Mouse (Mus musculus) testis, adult 2 months (tissue): ENCODE data around the gene Optn. TPM values are rescaled to one million over a fixed set of nuclear protein-coding genes. Genes with fewer than 3 reads are reported as not detected.

Source experiments
- H3K27ac ChIP-seq: fragments of 200-500 bp; 2 replicates; pipeline ENCODE4 v1.5.1; 2012; ENCODE audit warnings: low read depth, low read length; ENCODE audit not compliant: control insufficient read depth, insufficient read depth
- H3K27me3 ChIP-seq: fragments of 200-500 bp; 2 replicates; pipeline ENCODE4 v1.6.1; 2012; ENCODE audit warnings: mild to moderate bottlenecking, low read length, moderate library complexity; ENCODE audit not compliant: control insufficient read depth, insufficient read depth
- H3K36me3 ChIP-seq: fragments of 200-500 bp; 2 replicates; pipeline ENCODE4 v1.6.1; 2012; ENCODE audit warnings: mild to moderate bottlenecking, low read length; ENCODE audit not compliant: control insufficient read depth, insufficient read depth
- H3K4me1 ChIP-seq: fragments of 200-500 bp; 2 replicates; pipeline ENCODE4 v1.6.1; 2012; ENCODE audit warnings: low read length; ENCODE audit not compliant: control insufficient read depth, insufficient read depth
- H3K4me3 ChIP-seq: fragments of 200-500 bp; 2 replicates; pipeline ENCODE4 v1.5.1; 2012; ENCODE audit warnings: low read depth, mild to moderate bottlenecking, low read length, moderate library complexity, mixed read lengths; ENCODE audit not compliant: control insufficient read depth
- CTCF ChIP-seq: fragments of 200-500 bp; IDR thresholded peaks from 2 replicates; pipeline ENCODE4 v1.5.1; 2012; ENCODE audit warnings: low read depth, mild to moderate bottlenecking, inconsistent platforms, low read length, moderate library complexity; ENCODE audit not compliant: control insufficient read depth, insufficient read depth, insufficient replicate concordance
- POLR2A ChIP-seq: fragments of 200-500 bp; IDR thresholded peaks from 2 replicates; pipeline ENCODE4 v1.6.1; 2012; ENCODE audit warnings: low read depth, mild to moderate bottlenecking, inconsistent platforms, low read length, moderate library complexity; ENCODE audit not compliant: control insufficient read depth
- polyA plus RNA-seq: library from polyadenylated mRNA; depleted of rRNA; stranded (reverse); fragments of >200 nt; gene quantifications from 2 replicates; pipeline ENCODE4 v1.2.3, GENCODE M21; 2012

The Optn gene
- polyA plus RNA-seq, 1 experiment: 38.2 TPM

DNA sequence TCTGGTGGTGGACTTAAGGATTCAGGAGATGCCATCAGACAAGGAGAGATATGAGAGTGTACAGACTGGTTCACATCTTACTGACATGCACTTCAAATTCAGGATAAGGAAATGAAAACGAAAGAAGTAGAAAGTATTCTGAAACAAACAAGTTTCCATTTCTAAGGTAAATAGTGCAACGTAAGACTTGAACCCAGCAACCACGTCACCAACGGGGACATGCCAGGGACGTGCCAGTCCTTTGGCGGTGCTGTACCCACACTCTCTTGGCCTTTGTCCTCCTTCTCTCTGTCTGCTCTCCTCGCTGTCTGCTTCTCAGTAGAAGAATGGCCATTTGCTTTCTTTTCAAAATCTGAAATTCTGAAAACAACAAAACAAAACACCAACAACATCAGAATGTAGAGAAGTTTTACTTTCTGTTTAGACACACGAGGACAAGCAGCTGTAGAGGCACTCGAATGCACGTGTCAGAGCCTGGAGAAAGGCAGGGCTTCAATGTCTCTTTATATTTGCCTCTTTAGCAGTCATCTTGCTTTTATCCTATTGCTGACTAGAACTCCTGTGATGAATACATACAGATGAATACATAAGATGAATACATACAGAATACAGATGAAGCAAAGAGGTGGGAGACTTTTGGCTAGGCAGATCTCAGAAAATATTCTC, 27.3 kb downstream of the Optn start:
- Histone ChIP-seq H3K27ac (no peak overlapping the region), H3K27me3 (no peaks in the 10 kb centered on the region)

DNA sequence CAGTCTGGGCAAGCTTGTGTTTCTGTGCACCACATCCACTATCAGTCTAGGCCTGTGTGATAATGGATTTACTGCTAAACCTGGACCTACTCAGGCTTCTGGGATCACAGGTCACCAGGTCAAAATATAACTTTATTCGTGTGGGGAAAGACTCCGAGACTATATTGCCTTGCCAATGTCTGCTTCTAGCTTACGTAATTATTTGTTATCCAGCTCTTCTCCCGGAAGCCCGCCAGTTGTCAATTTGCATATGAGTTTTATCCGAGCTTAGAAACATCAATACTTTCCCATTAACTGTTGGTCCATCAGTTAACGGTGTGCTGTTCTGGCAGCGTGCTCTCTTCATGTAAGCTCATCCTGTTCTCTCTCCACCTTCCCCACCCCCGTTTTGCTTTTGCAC, 28.6 kb downstream of the Optn start:
- Histone ChIP-seq H3K27me3 (no peaks in the 10 kb centered on the region), H3K27ac (no peak overlapping the region), H3K36me3 (peaks cover 2% of the 10 kb centered on the region; the same call in 1 of the 2 replicates), H3K4me3 (no peak overlapping the region), H3K4me1 (no peaks in the 10 kb centered on the region)
- TF ChIP-seq POLR2A (no peak), CTCF (no peak)

More for the DNA sequence above, 27.3 kb downstream of the Optn start:
- H3K4me3 ChIP-seq: no peak overlapping the region
- H3K36me3 ChIP-seq: peaks cover 2% of the 10 kb centered on the region; the same call in 1 of the 2 replicates
- TF ChIP-seq POLR2A (no peak), CTCF (no peak)
- H3K4me1 ChIP-seq: no peaks in the 10 kb centered on the region

DNA sequence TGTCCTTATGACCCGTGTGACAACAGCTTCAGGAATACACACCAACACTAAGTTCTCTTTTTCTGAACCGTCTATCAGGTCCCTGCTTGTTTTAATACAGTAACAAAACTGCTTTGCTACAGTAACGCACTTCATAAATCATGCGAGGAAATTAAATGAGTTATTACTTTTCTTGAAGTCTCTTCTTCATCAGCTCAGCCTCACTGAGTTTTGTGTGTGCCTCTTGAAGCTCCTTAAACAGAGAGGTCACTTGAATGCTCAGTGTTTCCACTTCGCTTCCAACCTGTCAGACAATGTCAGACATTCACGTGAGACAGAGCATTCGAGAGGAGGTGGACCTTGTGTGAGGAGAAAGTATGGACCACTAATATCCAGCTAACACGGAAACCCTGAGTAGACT, 29.1 kb downstream of the Optn start:
- TF ChIP-seq POLR2A (no peak), CTCF (no peak)
- Histone ChIP-seq H3K36me3 (peaks cover 2% of the 10 kb centered on the region; the same call in 1 of the 2 replicates), H3K27ac (no peak overlapping the region), H3K4me3 (no peak overlapping the region), H3K4me1 (no peaks in the 10 kb centered on the region), H3K27me3 (no peaks in the 10 kb centered on the region)

DNA sequence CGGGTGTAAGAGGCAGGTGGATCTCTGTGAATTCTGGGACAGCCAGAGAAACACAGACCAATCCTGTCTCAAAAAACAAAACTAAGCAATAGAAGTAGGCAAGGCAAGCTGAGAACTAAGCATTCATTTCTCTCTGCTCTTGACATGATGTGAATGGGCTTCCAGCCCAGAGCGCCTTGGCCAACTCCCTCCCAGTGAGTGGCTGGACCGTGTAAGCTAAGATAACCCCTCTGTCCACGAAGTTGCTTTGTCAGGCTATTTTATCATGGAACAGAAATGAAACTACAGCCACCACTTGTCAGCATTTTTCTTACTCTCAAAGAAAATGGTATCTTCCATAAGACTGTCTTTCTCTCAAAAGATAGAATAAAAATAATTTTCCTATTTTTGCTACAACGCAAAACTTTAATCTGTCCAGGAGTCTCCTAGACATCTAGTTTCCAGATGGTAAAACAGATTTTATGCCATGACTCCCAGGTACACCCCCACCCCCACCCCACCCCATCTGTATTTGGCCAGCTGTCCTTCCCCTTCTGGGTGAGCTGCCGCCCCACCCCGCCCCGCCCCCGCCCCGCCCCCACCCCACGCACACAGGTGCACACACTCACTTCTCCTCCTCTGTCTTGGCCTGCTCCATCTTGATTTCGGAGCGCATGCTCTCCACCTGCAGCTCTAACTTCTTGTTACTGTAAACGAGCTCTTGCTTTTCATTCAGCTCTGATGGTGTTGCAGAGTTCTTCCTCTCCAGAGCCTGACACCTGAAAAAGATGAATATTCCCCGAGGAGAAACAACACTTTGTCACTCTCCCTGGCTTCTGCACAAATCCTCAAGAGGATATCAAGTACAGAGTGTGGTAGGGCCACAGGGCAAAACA, 30.1 kb downstream of the Optn start:
- Histone ChIP-seq H3K36me3 (no peaks in the 10 kb centered on the region; the same call in 1 of the 2 replicates), H3K27ac (no peak overlapping the region)
- TF ChIP-seq CTCF: no peak
- no peak for TF ChIP-seq POLR2A

DNA sequence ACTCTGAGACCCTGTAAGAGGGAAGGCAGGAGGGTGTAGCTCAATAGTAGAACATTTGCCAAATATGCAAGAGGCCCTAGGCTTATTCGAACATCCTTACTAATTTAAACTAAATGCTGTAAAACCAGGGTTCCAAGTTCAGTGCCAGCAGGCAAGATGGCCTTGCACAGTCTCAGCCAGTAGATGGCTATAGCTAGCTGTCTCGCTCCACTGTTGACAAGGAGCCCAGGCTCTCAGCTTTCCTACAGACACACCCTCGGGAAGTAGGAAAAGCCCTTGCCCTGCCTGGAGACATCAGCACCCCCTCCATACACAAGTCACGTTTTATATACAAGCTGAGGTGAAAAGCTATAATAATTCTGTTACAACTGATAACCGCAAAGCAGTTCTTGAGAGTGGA, 31.2 kb downstream of the Optn start:
- Histone ChIP-seq H3K4me3 (no peak overlapping the region), H3K27ac (no peak overlapping the region), H3K36me3 (peaks cover 2% of the 10 kb centered on the region), H3K4me1 (no peaks in the 10 kb centered on the region), H3K27me3 (no peaks in the 10 kb centered on the region)
- no peak for TF ChIP-seq CTCF
- TF ChIP-seq POLR2A: no peak

More for the DNA sequence above, 30.1 kb downstream of the Optn start:
- no peaks in the 10 kb centered on the region for H3K27me3 ChIP-seq
- H3K4me1 ChIP-seq: no peaks in the 10 kb centered on the region
- H3K4me3 ChIP-seq: no peak overlapping the region

DNA sequence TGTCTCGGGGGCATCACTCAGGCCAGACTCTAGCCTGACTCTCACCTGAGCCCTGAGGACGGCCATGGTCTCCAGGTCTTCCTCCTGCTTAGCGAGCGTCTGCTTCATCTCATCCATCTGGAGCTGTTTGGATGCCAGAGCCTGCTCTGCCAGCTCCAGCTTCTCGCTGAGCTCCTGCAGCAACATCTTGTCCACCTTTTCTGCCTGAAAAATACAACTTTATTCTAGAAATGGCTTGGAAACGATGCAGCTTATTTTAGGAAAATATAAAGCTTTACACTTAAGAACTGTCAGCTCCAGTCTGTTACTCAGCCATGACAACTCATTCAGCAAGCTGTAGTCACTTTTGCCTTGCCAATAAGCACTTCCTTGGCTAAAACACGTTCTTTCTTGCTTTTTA, 32.6 kb downstream of the Optn start:
- TF ChIP-seq CTCF: no peak
- TF ChIP-seq POLR2A: no peak
- Histone ChIP-seq H3K36me3 (peaks cover 2% of the 10 kb centered on the region), H3K27me3 (no peaks in the 10 kb centered on the region)

DNA sequence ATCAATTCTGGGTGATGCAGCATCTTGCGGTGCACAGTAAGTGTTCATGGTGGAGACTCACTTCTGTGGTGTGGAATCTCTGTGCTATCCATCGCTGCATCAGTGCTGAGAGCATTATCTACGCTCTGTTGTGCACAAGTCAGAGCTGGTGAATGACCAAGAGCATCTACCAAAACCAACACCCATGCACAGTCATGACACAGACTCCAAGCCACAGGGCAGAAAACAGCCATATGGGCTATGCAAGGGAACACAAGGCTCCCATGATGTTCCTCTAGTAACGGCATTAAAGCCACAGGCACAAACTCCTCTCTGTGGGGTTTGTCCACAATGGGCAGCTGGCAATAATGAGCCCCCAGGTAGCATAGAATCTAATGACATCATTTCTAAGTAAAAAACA, 34.0 kb downstream of the Optn start:
- Histone ChIP-seq H3K4me3 (no peak overlapping the region), H3K27me3 (no peaks in the 10 kb centered on the region), H3K36me3 (peaks cover 2% of the 10 kb centered on the region), H3K4me1 (no peaks in the 10 kb centered on the region), H3K27ac (no peak overlapping the region)
- TF ChIP-seq CTCF: no peak
- TF ChIP-seq POLR2A: no peak

More for the DNA sequence above, 32.6 kb downstream of the Optn start:
- Histone ChIP-seq H3K4me3 (no peak overlapping the region), H3K27ac (no peak overlapping the region), H3K4me1 (no peaks in the 10 kb centered on the region)
